Mouse (Mus musculus): Measurements from ENCODE around the gene Tjp2. TPM values are rescaled to one million over a fixed set of nuclear protein-coding genes. Genes with fewer than 3 reads are reported as not detected.
"Not testable (repeated sequence)": the region's sequence is repeated elsewhere in the genome, so short reads cannot be mapped to it uniquely, and the experiment has no call there.

The Tjp2 gene
- polyA plus RNA-seq, 1 experiment, result 11.4 TPM

DNA sequence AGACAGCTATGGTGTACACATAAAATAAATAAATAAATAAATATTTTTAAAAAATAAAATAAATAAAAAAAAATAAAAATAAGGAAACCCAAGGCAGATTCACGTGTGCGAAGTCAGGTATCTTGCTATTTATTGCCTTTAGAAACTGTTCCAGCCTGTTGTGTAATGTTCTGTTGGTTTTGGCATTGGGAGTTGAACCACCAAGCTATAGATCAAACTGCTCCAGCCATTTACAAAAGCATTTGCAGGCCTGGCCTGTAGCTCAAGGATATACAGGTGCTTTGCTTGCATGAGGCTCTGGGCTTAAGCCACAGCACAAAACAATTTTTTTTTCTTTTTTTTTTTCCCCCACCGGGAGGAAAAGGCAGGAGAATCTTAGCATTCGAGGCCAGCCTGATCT lies 13.2 kb upstream of the Tjp2 start:
- WGBS, result 75% methylated on average over 4 of the region's 4 CpGs
- TF ChIP-seq CTCF (IDR thresholded peaks at IDR 0.05; ENCODE audit: control insufficient read depth, insufficient read depth, low read length) (no peak), POLR2A (IDR thresholded peaks at IDR 0.05; ENCODE audit: borderline replicate concordance, control insufficient read depth, low read depth, low read length) (no peak)

GRCm38 (mm10) chr19:24232356-24232755 lies 7.5 kb upstream of the Tjp2 start:
- WGBS, result 91% methylated on average over 1 of the region's 1 CpGs
- not testable (repeated sequence) for H3K4me1 ChIP-seq (ENCODE audit: control insufficient read depth, insufficient read depth, low read length); H3K4me3 ChIP-seq (replicated peaks; ENCODE audit: control insufficient read depth, low read depth, low read length); H3K27ac ChIP-seq (ENCODE audit: control insufficient read depth, insufficient read depth, low read depth, low read length, poor library complexity)

More for the DNA sequence above, 13.2 kb upstream of the Tjp2 start:
- Histone ChIP-seq H3K4me1 (ENCODE audit: control insufficient read depth, insufficient read depth, low read length) (no peaks in the 10 kb centered on the region), H3K27ac (ENCODE audit: control insufficient read depth, insufficient read depth, low read depth, low read length, poor library complexity) (no peak overlapping the region), H3K4me3 (replicated peaks; ENCODE audit: control insufficient read depth, low read depth, low read length) (no peak overlapping the region)

- WGBS, result 1% methylated on average over 17 of the region's 17 CpGs
- Histone ChIP-seq H3K4me3 (replicated peaks; ENCODE audit: control insufficient read depth, low read depth, low read length) (peak overlapping the region; percentile 54), H3K4me1 (ENCODE audit: control insufficient read depth, insufficient read depth, low read length) (no peaks in the 10 kb centered on the region), H3K27ac (ENCODE audit: control insufficient read depth, insufficient read depth, low read depth, low read length, poor library complexity) (no peak overlapping the region; the same call in 1 of the 2 replicates)
- no peak for TF ChIP-seq CTCF (IDR thresholded peaks at IDR 0.05; ENCODE audit: control insufficient read depth, insufficient read depth, low read length)
- TF ChIP-seq POLR2A (IDR thresholded peaks at IDR 0.05; ENCODE audit: borderline replicate concordance, control insufficient read depth, low read depth, low read length), result no peak
Measured at GRCm38 (mm10) chr19:24225305-24225696, 471 bp upstream of the Tjp2 start.

GRCm38 (mm10) chr19:24223851-24224251 lies 979 bp downstream of the Tjp2 start:
- WGBS, result 83% methylated on average over 11 of the region's 11 CpGs
- TF ChIP-seq POLR2A (IDR thresholded peaks at IDR 0.05; ENCODE audit: borderline replicate concordance, control insufficient read depth, low read depth, low read length), result no peak
- no peak for TF ChIP-seq CTCF (IDR thresholded peaks at IDR 0.05; ENCODE audit: control insufficient read depth, insufficient read depth, low read length)
- Histone ChIP-seq H3K4me3 (replicated peaks; ENCODE audit: control insufficient read depth, low read depth, low read length) (no peak overlapping the region), H3K4me1 (ENCODE audit: control insufficient read depth, insufficient read depth, low read length) (no peaks in the 10 kb centered on the region), H3K27ac (ENCODE audit: control insufficient read depth, insufficient read depth, low read depth, low read length, poor library complexity) (no peak overlapping the region)

DNA sequence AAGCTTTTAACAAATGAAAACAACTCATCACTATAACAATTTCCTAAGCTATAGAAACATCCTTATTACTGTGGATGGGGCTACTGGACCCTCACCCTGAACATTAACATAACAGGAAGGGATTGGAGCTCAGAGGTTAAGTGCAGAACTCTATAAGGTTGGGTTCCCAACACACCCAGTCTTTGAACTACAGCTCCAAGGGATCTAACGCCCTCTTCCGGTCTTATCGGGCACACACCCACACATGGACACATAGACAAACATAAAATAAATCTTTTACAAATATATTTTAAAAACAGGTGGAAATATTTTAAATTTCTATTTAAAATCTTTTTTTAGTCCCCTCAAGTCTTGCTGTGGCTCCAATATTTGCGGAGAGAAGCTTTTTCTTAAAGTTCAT lies 3.4 kb downstream of the Tjp2 start:
- Histone ChIP-seq H3K4me1 (ENCODE audit: control insufficient read depth, insufficient read depth, low read length) (no peaks in the 10 kb centered on the region), H3K27ac (ENCODE audit: control insufficient read depth, insufficient read depth, low read depth, low read length, poor library complexity) (no peak overlapping the region), H3K4me3 (replicated peaks; ENCODE audit: control insufficient read depth, low read depth, low read length) (no peak overlapping the region)
- WGBS, result 74% methylated on average over 4 of the region's 4 CpGs
- no peak for TF ChIP-seq POLR2A (IDR thresholded peaks at IDR 0.05; ENCODE audit: borderline replicate concordance, control insufficient read depth, low read depth, low read length)
- TF ChIP-seq CTCF (IDR thresholded peaks at IDR 0.05; ENCODE audit: control insufficient read depth, insufficient read depth, low read length), result no peak

- Histone ChIP-seq H3K4me1 (ENCODE audit: control insufficient read depth, insufficient read depth, low read length) (no peaks in the 10 kb centered on the region), H3K4me3 (replicated peaks; ENCODE audit: control insufficient read depth, low read depth, low read length) (no peak overlapping the region), H3K27ac (ENCODE audit: control insufficient read depth, insufficient read depth, low read depth, low read length, poor library complexity) (no peak overlapping the region)
- TF ChIP-seq CTCF (IDR thresholded peaks at IDR 0.05; ENCODE audit: control insufficient read depth, insufficient read depth, low read length) (no peak), POLR2A (IDR thresholded peaks at IDR 0.05; ENCODE audit: borderline replicate concordance, control insufficient read depth, low read depth, low read length) (no peak)
- 29% methylated on average over 14 of the region's 14 CpGs for WGBS
Measured at GRCm38 (mm10) chr19:24220795-24221445, 3.9 kb downstream of the Tjp2 start.

DNA sequence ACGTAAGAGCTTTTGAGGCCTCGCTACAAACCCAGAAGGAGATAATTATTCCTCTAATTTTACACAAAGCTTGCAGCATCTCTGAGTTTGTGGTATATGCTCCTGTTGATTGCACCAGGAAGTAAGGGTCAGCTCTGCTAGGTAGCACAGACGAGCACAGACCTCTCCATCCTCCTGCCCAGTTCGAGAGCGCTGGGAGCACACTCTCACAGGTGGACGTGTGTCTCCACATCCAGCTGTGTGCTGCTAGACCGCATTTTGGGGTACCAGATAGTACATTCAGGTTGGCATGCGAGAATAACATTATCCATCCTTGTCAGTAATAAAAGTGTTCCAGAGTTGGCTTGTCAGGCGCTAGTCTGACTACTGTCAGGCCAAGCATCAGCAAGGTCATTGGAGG lies 5.8 kb downstream of the Tjp2 start:
- TF ChIP-seq CTCF (IDR thresholded peaks at IDR 0.05; ENCODE audit: control insufficient read depth, insufficient read depth, low read length), result no peak
- no peak for TF ChIP-seq POLR2A (IDR thresholded peaks at IDR 0.05; ENCODE audit: borderline replicate concordance, control insufficient read depth, low read depth, low read length)
- 79% methylated on average over 9 of the region's 9 CpGs for WGBS
- Histone ChIP-seq H3K4me3 (replicated peaks; ENCODE audit: control insufficient read depth, low read depth, low read length) (no peak overlapping the region), H3K4me1 (ENCODE audit: control insufficient read depth, insufficient read depth, low read length) (no peaks in the 10 kb centered on the region), H3K27ac (ENCODE audit: control insufficient read depth, insufficient read depth, low read depth, low read length, poor library complexity) (no peak overlapping the region)

DNA sequence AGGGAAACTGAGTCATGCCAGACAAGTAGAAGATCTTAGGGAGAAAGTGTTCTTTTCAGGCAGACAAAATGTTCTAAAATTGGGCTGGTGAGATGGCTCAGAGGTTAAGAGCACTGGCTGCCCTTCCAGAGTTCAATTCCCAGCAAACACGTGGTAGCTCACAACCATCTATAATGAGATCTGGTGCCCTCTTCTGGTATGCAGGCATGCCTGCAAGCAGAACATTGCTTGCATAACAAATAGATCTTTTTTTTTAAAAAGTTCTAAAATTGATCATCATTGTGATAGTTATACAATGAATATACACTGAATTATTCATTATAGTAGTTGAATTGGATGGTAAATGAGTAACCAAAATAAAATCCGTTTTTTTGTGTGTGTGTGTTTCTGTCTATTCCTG lies 6.5 kb downstream of the Tjp2 start:
- Histone ChIP-seq H3K27ac (ENCODE audit: control insufficient read depth, insufficient read depth, low read depth, low read length, poor library complexity) (no peak overlapping the region), H3K4me1 (ENCODE audit: control insufficient read depth, insufficient read depth, low read length) (no peaks in the 10 kb centered on the region), H3K4me3 (replicated peaks; ENCODE audit: control insufficient read depth, low read depth, low read length) (no peak overlapping the region)
- TF ChIP-seq POLR2A (IDR thresholded peaks at IDR 0.05; ENCODE audit: borderline replicate concordance, control insufficient read depth, low read depth, low read length) (no peak), CTCF (IDR thresholded peaks at IDR 0.05; ENCODE audit: control insufficient read depth, insufficient read depth, low read length) (peak; percentile 18; the same call in 1 of the 2 replicates)
- 51% methylated on average over 2 of the region's 2 CpGs for WGBS

DNA sequence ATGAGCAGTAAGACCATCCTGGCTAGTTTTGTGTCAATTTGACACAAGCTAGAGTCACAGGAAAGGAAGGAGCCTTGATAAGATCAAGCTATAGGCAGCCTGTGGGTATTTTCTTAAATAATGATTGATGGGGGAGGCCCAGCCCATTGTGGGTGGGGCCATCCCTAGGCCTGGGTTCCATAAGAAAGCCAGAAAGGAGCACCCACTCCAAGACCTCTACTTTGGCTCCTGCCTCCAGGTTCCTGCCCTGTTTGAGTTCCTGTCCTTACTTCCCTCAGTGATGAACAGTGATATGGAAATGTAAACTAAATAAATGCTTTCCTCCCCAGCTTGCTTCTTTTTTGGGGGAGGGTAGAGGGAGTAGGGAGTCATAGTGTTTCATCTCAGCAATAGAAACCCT lies 7.0 kb downstream of the Tjp2 start:
- H3K27ac ChIP-seq (ENCODE audit: control insufficient read depth, insufficient read depth, low read depth, low read length, poor library complexity), result no peak overlapping the region
- H3K4me3 ChIP-seq (replicated peaks; ENCODE audit: control insufficient read depth, low read depth, low read length), result no peak overlapping the region
- TF ChIP-seq CTCF (IDR thresholded peaks at IDR 0.05; ENCODE audit: control insufficient read depth, insufficient read depth, low read length) (no peak), POLR2A (IDR thresholded peaks at IDR 0.05; ENCODE audit: borderline replicate concordance, control insufficient read depth, low read depth, low read length) (no peak)
- no peaks in the 10 kb centered on the region for H3K4me1 ChIP-seq (ENCODE audit: control insufficient read depth, insufficient read depth, low read length)

Data from bone marrow, adult 2 months (tissue).